19 mouse cellular contexts compared by ENCODE assay signal in the genomic region with DNA sequence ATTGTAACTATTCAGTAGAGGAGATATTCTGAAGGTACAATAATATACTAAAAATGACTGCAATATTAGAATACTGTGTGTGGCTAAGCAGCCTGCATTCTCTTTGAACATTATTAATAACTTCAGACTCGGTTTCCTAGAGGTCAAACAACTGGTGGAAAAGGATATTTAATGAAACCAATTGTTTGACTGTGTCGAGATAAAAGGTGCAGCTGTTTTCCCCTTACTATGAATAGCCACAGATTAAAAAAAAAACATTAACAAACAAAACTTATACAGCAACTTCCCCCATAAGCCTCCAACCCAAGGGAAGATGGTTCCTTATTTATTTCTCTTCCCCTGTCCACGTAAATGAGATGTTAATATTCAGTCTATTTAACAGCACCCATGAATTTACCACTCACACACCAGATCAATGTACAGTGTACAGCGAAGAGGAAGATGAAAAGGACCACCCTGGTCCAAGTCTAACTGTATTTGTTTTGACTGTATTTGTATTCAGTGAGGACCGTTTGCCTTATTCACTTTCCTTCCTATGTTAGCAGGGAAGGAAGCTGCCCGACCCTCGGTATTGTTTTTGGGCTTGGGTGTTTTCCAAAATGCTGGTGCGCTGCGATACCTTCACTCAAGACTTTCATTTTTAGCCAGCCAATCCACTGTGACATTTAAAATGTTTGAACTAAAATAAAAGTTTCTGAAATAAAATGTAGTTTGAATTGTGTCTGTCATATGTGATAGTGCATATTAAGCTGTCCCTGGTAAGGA. TPM values are rescaled to one million over a fixed set of nuclear protein-coding genes. Genes with fewer than 3 reads are reported as not detected.
DNase-seq lines count a peak whose midpoint lies in the region; ATAC-seq and TF ChIP-seq lines count a peak whose summit lies in the region.
"Had no signal": no experiment of that assay in that cellular context is flagged by ENCODE, and none has a peak within 500 bp of the region (broad histone marks: within the 10 kb centered on the region; RNA-seq: fewer than 3 reads in every experiment).

No protein-coding gene starts in this region.

- peak overlapping the region; percentile 58; the same call in 1 of the 2 replicates for H3K27ac ChIP-seq in layer of hippocampus, adult 2 months
- no peak overlapping the region for H3K27ac ChIP-seq in bone marrow macrophage, adult 2 months (ENCODE audit: insufficient read depth, low read depth, low read length)
- H3K27ac ChIP-seq: forebrain, embryonic 10.5 days; limb, embryonic 10.5 days; liver, embryonic 12.5 days; neural tube, embryonic 13.5 days had no signal

- no peak for TF ChIP-seq CTCF in layer of hippocampus, adult 2 months (conservative IDR thresholded peaks at IDR 0.05)
- TF ChIP-seq CTCF in bone marrow macrophage, adult 2 months (IDR thresholded peaks at IDR 0.05; ENCODE audit: low read depth, low read length): no peak

- intact Hi-C loops in heart, postnatal 14 days (cut with DNase I): loop anchor here (5.0 kb wide), 1 partner anchor 45 kb away; no protein-coding TSS in a partner anchor

- ATAC-seq in hematopoietic stem cell, adult 5-6 weeks (replicated peaks in 1 of 2; ENCODE audit: insufficient read depth in 1 of 2, low FRiP score in 2 of 2, low TSS enrichment in 1 of 2, low read depth in 1 of 2, poor library complexity in 2 of 2, severe bottlenecking in 2 of 2): peak; percentile 40 to 50; a peak in 2 of 4 replicates
- ATAC-seq: hindbrain, embryonic 16.5 days; liver, embryonic 12.5 days had no signal

- DNase-seq in heart, adult 9 months (ENCODE audit: low spot score in 2 of 2): peak; percentile 37 to 53
- no peak for DNase-seq in heart, postnatal 14 days
- no peak for DNase-seq in layer of hippocampus, adult 2 months (ENCODE audit: low spot score in 2 of 2)
- no peak for DNase-seq in layer of hippocampus, adult 8-10 months (ENCODE audit: low spot score in 2 of 2)
- no peak for DNase-seq in ovary, adult 18-20 months (ENCODE audit: low spot score)
- DNase-seq: adrenal gland, adult 2 months; cerebellum, adult 8-10 months; thymus, postnatal 4 days had no signal

- no peak for TF ChIP-seq POLR2A in bone marrow macrophage, adult 2 months (IDR thresholded peaks at IDR 0.05; ENCODE audit: borderline replicate concordance, low read depth, low read length)

- no peaks in the 10 kb centered on the region for H3K4me1 ChIP-seq in bone marrow macrophage, adult 2 months (ENCODE audit: control insufficient read depth, insufficient read depth, low read length)
- H3K4me1 ChIP-seq: limb, embryonic 10.5 days; liver, embryonic 12.5 days had no signal

- no peak overlapping the region for H3K4me3 ChIP-seq in layer of hippocampus, adult 2 months
- H3K4me3 ChIP-seq in bone marrow macrophage, adult 2 months (ENCODE audit: insufficient read depth, low read length): peak overlapping the region; percentile 15
- H3K4me3 ChIP-seq: forebrain, embryonic 10.5 days; limb, embryonic 10.5 days; liver, embryonic 12.5 days; neural tube, embryonic 13.5 days had no signal

RNA-seq across cellular contexts. Expression of gene Palmd, which starts 13.2 kb away (rescaled TPM):
- 10 to 100 TPM; 64.2 to 75.2 TPM for total RNA-seq in heart, postnatal 14 days (2021)
- 10 to 100 TPM; 30.2 TPM for total RNA-seq in layer of hippocampus, adult 2 months (2021)
- 10 to 100 TPM; 23.0 to 27.6 (median 26.1) TPM for total RNA-seq in layer of hippocampus, adult 8-10 months (2022)
- 0.24 TPM in 1 of 2 replicates, not detected in the other for polyA plus RNA-seq in bone marrow macrophage, adult 2 months (2012; ENCODE audit: insufficient read depth, insufficient read length, missing spikeins)
- not detected in 2 replicates for total RNA-seq in hematopoietic stem cell, adult 5-6 weeks (2017)

RNA-seq across cellular contexts. Expression of gene 4930455H04Rik, which starts 13.9 kb away (rescaled TPM):
- total RNA-seq in heart, postnatal 14 days (2021): not detected
- not detected for total RNA-seq in layer of hippocampus, adult 2 months (2021)
- not detected for total RNA-seq in layer of hippocampus, adult 8-10 months (2022)
- not detected in 2 replicates for polyA plus RNA-seq in bone marrow macrophage, adult 2 months (2012; ENCODE audit: insufficient read depth, insufficient read length, missing spikeins)
- total RNA-seq in hematopoietic stem cell, adult 5-6 weeks (2017): not detected in 2 replicates
- total RNA-seq: adrenal gland, adult 2 months; ES-E14; gastrocnemius, postnatal 4 days had no signal
- polyA plus RNA-seq: adrenal gland, adult 2 months; C2C12; embryonic facial prominence, embryonic 14.5 days; forebrain, embryonic 10.5 days; hindbrain, embryonic 16.5 days; limb, embryonic 10.5 days; liver, embryonic 12.5 days; neural tube, embryonic 13.5 days had no signal

Comparison
In these comparisons a context has a peak if more than half of its experiments do, and no peak if none do; other contexts are left out.
1. DNase-seq: peak in heart, adult 9 months (2 of 2); none in heart, postnatal 14 days (0 of 2), layer of hippocampus, adult 2 months (0 of 2), layer of hippocampus, adult 8-10 months (0 of 2) and ovary, adult 18-20 months (single experiment).
2. RNA of gene Palmd, which starts 13.2 kb away (total RNA-seq): 64.2 to 75.2 TPM in heart, postnatal 14 days, 30.2 TPM in layer of hippocampus, adult 2 months and 23.0 to 27.6 TPM in layer of hippocampus, adult 8-10 months; not detected in hematopoietic stem cell, adult 5-6 weeks; every median in the first group is over 10 times any median in the second.